Mouse (Mus musculus): ENCODE data around the gene Tpmt.

Gene Tpmt

DNA sequence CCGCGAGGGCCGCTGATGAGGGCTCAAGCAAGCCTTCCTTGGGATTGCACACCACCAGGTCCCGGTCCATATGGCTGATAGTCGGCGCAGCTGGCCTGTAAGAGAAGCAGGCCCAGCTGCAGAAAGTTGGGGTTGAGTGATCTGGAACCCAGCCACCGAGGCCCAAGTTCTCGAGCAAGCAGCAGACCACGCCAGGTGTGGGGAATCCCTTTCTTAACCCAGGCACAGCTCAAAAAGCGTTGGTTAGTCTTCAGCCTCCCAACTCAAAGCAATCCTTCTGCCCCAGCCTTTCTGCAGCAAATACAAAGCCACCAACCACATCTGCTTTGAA is at the start of gene Tpmt:
TSS of gene Tpmt (minus strand) at position 121 of the 331 bp plus-strand sequence.
- peak; percentile 13 for DNase-seq

DNA sequence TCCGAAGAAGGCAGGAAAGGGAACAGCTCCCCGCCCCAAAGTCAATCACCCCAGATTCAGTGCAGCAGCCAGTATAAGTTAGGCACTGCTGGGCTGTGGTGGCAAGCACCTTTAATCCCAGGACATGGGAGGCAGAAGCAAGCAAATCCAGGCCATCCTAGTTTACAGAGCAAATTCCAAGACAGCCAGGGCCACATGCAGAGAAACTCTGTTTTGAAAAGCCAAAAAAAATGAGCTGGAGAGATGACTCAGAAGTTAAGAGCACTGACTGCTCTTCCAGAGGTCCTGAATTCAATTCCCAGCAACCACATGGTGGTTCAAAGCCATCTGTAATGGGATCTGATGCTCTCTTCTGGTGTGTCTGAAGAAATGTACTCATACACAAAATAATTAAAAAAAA is 49.3 kb upstream of the Tpmt start:
- no peak for DNase-seq

DNA sequence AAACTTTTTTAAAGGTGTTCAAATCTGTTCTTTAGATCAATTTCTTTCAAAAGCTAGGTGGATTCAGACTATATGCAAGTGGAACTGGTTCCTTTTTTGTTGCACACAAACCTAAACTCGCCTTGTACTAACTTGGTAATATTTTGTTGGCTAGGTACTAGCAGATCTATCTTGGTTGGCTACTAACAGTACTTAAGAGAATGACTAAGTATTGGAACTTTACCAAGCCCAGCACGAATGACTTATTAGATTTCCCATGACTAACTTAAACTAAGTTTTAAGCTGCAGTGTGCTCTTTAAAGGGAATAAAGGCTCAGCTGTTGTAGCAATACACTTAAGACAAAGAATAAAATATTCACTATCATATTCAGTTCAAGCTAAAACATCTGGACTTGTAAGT is 44.7 kb upstream of the Tpmt start:
- no peak for DNase-seq

DNA sequence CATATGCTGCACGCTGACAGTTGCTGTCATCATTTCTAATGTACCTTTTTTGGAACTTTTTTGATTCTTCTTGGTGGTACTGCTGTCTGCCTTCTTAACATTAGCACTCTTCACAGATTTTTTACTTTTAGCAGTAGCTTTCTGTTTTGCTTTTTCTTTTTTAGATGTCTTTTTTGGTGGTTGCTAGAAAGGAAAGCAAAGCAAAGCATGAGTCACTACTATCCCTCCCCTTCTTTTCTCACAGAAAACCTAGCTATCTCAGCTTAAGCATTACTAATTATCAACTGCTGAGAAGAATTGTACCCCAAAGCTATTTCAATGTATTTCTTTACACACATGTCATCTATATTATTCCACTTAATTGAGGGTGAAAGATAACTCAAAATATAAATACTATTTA is 43.9 kb upstream of the Tpmt start:
- no peak for DNase-seq

DNA sequence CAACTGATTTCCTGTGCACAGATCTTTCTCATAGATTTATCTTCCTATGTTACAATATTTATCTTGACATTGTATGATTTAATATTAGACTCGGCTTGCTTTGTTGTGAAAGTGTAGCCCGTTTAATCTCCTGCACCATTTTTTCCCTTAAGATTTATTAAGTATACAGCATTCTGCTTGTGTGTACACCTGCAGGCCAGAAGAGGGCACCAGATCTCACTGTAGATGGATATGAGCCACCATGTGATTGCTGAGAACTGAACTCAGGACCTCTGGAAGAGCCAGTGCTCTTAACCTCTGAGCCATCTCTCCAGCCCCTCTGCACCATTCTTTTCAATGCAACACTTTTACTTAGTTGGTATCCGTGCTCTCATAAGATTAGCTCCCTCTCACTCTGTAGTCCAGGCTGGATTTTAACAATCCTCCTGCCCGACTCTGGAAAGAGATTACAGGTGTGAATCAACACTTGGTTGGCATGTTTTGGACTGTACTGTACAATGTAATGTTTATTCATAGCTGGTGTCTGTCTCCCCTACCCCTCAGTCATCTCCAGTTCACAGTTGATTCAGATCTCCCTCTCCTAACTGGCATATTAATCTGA is 36.5 kb upstream of the Tpmt start:
- peak; percentile 19 for DNase-seq

DNA sequence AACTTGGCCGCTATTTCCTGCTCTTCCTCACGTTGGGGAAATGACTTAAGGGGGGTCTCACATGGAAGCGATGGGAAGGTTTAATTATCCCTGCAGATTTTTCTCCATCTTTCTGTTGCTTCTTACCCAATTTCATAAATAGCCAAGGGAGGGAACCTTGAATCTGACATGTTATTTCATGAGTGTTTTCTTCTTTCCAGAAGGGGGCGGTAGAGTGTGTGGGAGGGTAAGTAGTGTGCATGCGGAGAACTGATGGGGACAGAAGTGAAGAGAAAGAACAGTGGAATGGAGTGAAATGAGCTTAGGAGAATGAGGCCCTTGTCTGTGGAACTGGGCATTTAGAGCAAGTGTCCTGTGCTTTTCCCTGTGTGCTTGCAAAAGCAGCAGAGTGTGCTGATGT is 34.3 kb upstream of the Tpmt start:
- DNase-seq = no peak

DNA sequence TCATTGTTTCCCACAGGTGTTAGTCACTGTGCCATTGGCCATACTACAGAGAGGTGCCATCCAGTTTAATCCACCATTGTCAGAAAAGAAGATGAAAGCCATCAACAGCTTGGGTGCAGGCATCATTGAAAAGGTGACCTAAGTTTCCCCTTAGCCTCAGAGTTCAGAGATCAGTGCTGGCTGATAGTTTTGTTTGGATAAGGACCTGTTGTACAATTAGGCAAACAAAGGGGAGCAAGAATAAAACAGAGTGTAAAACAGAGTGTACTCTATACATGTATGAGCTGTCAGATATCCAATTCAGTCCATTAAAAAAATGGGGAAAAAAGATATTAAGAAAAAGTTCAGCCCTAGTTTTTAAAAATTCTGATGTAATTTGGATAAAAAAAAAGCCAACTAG is 32.8 kb upstream of the Tpmt start:
- no peak for DNase-seq

DNA sequence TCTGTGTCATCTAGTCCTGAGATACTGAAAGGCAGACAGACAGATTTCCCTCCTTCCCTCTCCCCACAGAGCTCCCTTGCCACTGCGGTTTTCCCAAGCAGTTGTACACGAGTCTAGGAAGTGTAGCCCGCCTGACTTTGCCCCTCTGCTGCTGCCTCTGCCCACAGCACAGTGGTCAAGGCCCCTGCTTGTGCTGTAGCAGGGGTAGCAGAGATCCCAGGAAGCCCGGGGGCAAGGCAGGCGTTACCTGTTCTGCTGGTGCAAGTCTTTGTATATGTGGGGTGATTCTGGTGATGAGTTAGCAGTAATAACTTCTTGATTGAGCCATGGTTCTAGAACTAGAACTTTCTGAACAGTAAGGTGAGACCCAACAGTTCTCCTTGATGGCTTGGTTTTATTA is 31.6 kb upstream of the Tpmt start:
- DNase-seq = no peak

DNA sequence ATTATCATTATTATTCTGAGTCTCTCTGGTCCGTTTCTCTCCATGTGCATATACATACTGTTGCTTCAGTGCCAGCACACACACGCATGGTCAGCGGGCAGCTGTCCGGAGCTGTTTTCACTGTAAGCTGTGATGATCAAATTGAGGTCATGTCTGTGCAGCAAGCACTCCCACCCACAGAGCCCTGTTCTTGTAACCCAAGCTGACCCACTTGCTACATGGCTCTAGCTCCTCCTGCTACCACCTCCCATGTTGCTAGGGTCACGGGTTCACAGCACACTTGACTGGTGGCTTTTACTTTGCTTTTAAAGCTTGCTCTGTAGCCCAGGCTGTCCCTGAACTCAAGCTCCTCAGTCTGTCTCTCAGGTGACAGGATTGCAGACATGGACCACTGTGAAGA is 27.9 kb upstream of the Tpmt start:
- no peak for DNase-seq

DNA sequence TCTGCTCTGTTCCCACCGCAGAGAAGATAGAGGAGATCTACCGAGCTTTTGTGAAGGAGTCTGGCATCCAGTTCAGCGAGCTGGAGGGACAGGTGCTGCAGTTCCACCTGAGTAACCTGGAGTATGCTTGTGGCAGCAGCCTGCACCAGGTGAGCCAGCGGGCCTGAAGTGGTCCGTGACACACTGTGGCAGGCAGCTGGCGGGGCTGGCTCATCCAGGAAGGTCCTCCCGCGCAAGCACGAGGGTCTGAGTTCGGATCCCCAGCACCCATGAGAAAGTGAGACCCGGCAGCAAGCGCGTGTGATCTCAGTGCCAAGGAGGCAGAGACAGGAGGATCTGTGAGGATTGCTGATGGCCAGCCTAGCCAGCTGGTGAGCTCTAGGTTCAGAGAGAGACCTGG is 27.3 kb upstream of the Tpmt start:
- DNase-seq = no peak

DNA sequence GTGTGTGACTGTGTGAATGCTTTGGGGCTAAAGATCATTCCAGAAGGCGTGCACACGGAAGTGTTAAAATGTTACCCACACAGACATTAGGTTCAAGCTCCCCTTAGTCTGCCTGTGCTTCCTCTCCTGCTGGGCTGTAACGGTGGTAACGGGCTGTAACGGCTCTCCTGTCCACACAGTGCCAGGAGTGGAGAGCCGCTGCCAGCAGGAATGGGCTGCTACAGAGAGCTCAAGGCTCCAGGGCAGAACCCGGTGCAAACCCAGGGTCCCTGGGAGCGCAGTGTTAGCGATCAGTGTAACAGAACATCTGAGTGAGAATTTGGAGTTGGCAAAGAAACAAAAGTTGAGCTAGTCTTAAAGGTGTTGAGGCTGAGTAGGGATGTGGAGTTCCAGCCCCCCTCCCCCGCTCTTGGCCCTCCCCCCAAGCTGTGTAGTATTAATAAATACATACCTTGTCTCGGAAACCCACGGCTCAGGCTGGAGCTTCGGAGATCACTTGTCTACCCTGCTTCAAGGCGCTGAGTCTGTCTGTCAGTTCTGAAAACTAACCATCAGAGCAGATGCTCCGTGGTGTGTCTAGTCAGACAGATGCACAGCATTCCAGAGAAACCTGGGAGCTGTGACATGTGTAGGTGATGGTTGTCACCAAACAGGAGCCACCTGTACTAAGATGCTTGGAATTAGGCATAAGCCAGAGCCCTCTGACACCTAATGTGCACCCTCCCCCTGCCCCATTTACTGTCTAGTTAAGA is 26.0 kb upstream of the Tpmt start:
- DNase-seq = no peak

DNA sequence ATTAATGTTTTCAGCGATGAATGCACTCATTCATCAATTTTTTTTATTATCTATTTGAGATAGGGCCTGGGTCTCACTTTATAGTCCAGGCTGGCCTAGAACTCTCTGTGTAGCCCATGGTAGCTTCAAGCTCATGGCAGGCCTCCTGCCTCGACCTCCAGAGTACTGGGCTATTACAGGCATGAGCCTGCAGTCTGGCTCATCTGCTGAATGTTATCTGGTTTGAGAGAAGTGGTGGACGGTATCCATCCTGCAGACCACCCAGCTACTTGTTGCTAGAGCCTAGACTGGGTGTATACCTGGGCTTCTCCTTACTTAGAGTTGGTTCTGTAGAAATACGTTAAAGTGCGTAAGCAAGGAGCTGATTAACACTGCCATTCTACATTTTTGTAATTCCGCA is 22.5 kb upstream of the Tpmt start:
- no peak for DNase-seq

DNA sequence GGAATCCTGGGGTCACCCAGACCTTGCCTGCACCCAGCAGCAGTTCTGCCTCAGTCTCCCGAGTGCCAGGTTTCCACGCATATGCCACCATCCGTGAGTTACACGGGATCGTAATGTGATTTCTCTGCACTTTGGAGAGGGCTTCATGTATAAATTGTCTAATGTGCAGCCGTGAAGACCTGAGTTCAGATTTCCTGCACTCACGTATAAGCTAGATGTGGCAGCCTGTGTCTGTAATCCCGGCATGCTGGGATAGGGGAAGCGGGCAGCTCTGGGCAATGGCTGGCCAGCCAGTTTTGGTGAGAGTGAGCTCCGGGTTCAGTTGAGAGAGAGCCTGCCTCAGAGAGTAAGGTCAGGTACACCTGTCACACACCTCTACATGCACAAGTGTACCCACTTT is 22.0 kb upstream of the Tpmt start:
- DNase-seq = no peak

DNA sequence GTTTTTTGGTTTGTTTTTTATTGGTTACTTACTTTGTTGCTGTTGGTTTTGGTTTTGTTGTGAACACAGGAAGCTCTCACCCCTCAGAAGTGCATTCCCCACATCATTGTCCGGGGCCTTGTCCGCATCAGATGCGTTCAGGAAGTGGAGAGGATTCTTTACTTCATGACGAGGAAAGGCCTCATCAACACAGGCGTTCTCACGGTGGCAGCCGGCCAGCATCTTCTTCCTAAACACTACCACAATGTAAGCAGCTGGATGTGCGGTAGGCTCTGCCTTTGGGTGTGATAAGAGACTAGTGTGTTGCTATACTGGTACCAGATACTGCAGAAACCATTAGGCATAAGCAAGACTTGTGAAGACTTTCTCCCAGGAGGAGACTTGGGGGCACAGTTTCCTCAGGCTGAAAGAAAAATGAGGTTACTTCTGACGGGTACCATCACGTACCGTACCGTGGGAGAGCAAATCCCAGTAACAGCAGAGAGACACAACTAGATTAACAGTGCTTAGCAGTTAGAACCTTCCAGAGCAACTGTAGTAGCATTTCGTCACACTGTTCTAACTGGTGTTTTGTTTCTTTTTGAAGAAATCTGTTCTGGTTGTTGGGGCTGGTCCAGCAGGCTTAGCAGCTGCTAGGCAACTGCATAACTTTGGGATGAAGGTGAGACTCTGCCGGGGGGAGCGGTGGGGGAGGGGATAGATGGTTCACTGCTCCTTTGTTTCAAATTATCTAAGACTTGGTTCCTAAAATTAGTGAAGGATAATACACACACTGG is 19.6 kb upstream of the Tpmt start:
- peak; percentile 45 for DNase-seq

DNA sequence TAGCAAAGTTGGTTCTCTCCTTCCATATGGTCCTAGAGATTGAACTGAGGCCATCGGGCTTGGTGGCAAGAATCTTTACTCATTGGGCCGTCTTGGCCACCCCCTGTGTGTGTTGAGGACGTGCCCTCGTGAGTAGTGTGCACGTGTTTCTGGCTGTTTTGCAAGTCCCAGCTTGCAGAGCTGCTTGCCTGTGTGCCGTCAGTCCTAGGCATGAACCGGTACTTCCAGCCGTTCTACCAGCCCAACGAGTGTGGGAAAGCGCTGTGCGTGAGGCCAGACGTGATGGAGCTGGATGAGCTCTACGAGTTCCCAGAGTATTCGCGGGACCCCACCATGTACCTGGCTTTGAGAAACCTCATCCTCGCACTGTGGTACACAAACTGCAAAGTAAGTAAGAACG is 18.2 kb upstream of the Tpmt start:
- DNase-seq = no peak

DNA sequence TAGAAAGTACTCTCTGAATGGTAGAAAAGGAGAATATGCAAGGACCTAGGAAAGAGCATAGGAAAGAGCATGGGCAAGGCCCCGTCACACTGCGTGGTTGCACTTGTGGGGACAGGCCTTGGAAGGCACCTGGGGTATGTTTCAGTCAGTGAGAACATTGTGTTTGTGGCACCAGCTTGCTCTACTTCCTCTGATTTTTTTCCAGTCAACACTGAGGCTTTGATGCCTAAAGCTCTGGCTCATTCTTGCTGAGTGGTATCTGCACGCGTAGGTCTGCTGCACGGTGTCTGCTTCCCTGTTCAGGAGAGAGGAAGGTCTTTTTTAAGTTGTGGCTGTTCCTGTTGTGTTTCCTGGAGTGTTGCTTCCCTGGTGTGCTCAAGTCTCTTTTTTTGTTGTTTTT is 12.2 kb upstream of the Tpmt start:
- DNase-seq = no peak

DNA sequence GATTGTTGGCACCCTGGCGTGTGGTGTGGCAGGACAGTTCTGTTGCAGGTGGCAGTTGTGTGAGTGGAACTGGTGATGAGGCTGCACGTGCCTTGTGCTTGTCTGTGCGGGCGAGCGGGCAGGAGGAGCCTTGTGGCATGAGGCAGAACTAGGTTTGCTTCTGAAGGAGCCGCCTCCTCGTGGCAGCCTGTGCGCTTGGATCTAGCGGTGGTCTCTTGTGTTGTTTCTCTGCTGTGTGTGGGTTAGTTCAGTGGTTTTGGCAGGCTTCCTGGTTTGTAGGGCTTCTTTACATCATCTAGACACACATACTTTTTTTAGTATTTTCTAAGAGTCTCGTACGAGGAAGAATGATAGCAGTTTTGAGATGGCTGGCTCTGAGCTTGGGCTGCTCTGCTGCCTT is 11.6 kb upstream of the Tpmt start:
- no peak for DNase-seq

DNA sequence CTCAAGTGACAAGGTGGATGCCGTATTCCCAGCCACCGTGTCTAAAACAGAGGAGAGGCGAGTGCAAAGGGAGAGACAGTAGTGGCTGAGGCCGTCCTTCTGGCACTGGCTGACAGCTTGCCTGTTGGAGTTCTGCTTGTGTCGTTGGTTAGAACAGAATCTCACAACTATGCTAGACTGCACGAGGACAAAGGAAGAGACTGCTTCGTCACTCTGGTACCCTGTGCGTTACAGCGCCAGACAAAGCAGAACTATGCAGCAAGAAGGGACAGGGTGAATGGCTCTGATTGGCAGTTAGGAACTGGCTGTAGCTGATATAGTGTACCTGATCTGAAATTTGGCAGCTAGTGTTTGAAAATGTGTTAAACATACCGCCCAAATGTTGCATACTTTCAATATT is 9.4 kb upstream of the Tpmt start:
- no peak for DNase-seq

DNA sequence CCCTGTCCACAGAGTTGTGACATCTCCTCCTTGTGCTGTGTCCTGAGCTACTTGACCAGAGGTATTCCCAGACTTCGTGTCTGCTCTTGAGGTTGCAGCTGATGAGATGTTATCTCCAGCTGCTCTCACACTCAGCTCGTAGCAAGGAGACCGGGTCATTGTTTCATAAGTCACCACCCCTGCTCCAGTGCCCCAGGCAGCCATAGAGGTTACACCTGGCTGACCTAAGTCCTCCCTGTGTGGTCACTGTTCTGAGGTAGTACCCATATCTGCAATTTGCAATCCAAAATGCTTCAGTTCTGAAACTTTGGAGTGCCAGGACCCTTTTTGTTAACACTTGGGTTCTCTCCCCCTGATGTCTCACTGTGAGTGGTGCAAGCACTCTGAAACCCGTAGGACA is 5.5 kb upstream of the Tpmt start:
- DNase-seq = no peak

DNA sequence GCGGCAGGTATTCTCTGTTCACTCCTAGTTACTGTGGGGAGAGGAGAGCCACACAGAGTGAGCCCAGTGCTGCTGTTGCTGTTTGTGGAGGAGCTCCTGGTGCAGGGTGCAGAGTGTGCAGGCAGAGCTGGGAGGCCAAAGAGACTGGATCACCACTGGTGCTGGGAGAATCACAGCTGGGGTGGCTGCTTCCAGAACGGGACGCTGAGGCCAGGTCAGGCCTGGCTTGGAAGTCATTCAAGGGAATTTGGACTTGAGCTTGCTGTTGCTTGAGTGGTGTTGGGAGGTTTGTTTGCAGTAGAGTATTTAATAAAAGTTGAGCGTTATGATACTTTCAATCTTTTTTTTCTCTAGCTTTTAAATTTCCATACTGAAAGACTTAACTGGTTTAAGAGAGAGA is 3.5 kb upstream of the Tpmt start:
- DNase-seq = peak; percentile 28

DNA sequence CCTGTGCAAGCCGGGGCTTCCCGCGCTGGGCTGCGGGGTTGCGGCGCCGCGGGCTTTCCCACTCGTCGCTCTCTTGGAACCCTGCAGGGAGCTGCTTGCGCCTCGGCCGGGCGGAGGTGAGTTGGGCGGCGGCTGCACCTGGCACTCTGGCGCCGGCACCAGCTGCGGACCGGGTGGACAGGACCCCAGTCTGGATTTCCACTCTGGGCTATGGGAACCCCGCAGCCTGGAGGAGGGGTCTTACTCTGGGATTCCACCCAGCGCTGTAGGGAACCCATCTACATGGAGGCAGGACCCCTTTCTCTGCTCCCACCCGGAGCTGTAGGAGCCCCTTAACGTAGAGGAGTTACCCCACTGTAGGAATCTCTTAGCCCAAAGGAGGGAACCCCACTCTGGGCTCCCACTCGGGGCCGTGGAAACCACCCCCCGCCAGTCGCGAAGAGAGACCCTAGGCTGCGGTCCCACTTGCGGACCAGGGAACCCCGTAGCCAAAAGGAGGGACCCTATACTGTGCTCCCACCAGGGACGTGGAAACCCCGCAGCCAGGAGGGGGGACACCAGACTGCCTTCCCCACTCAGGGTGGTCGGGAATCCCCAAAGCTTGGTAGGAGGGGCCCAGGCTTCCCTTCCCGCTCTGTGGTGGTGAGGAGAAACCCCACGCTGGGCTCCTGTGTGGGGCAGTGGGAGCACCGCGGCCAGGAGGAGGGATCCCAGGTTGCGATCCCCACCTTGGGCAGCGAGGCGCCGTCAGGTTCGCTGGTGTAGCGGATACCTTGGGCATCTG is 512 bp downstream of the Tpmt start:
- DNase-seq = peak; percentile 4

DNA sequence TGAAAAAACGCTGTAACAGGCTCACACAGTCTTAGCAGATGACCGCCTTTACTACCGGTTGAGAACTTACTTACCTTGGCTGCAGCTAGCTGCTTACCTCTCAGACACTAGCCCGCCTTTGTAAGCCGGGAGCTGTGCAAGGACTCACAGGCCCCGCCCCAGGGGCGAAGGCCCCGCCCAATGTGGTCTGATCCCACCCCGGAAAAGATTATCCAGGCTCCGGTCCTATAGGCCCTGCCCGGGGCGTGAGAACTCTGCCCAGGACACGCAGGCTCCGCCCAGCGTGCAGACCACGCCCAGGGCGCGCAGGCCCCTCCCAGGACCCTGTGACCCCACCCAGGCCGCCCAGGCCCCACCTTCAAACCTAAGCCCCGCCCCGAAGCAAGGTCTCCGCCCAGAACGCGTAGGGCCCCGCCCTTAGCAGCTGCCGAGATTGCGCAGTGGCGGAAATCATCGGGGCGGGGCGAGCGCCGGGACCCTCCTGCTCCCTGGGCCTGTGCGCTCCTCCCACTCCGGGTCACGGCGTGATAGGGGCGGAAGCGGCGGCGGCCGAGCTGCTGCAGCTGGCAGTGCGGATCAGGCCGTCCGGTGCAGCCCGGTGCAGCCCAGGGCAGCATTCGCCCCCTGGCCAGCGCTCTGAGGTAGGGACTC is 1.4 kb downstream of the Tpmt start, which contains the start of gene Kdm1b:
TSS of gene Kdm1b (plus strand) at position 470 of the 651 bp plus-strand sequence.
- peak; percentile 99 for DNase-seq
